In genomic region chr11:101328941-101329635, GRCm38 (mm10) we compare ENCODE assay signal across 12 mouse cellular contexts. TPM values are rescaled to one million over a fixed set of nuclear protein-coding genes. Genes with fewer than 3 reads are reported as not detected.
DNase-seq lines count a peak whose midpoint lies in the region; ATAC-seq and TF ChIP-seq lines count a peak whose summit lies in the region.
"Had no signal": no experiment of that assay in that cellular context is flagged by ENCODE, and none has a peak within 500 bp of the region (broad histone marks: within the 10 kb centered on the region; RNA-seq: fewer than 3 reads in every experiment).

No protein-coding gene starts in this region.

- no peak for ATAC-seq in hindbrain, postnatal 0 days
- ATAC-seq in hindbrain, embryonic 16.5 days = no peak
- no peak for ATAC-seq in erythroblast, adult 5-6 weeks (replicated peaks; ENCODE audit: low FRiP score, poor library complexity, severe bottlenecking)

- no peaks in the 10 kb centered on the region for H3K27me3 ChIP-seq in hindbrain, postnatal 0 days (ENCODE audit: insufficient read depth, low read length)
- H3K27me3 ChIP-seq in hindbrain, embryonic 16.5 days (replicated peaks; ENCODE audit: control insufficient read depth, insufficient read depth, low read length) = no peaks in the 10 kb centered on the region
- H3K27me3 ChIP-seq: heart, embryonic 13.5 days had no signal

- no peaks in the 10 kb centered on the region for H3K4me1 ChIP-seq in hindbrain, postnatal 0 days (ENCODE audit: insufficient read depth, low read length)
- H3K4me1 ChIP-seq in hindbrain, embryonic 16.5 days (ENCODE audit: control insufficient read depth, insufficient read depth, low read depth, low read length) = no peaks in the 10 kb centered on the region
- no peaks in the 10 kb centered on the region; the same call in 1 of the 2 replicates for H3K4me1 ChIP-seq in embryonic fibroblast, embryonic 13.5 days (ENCODE audit: control insufficient read depth, insufficient read depth, low read length)

- H3K36me3 ChIP-seq in hindbrain, postnatal 0 days (ENCODE audit: insufficient read depth, low read length) = peaks cover 14% of the 10 kb centered on the region; the same call in 1 of the 2 replicates
- peaks cover 6% of the 10 kb centered on the region; the same call in 1 of the 2 replicates for H3K36me3 ChIP-seq in hindbrain, embryonic 16.5 days (ENCODE audit: control insufficient read depth, insufficient read depth, low read length)

- WGBS in hindbrain, postnatal 0 days = 63% methylated on average over 6 of the region's 6 CpGs
- 72% methylated on average over 6 of the region's 6 CpGs for WGBS in hindbrain, embryonic 16.5 days

- no peaks in the 10 kb centered on the region for H3K9me3 ChIP-seq in hindbrain, postnatal 0 days (ENCODE audit: low read length)
- H3K9me3 ChIP-seq in hindbrain, embryonic 16.5 days (ENCODE audit: control insufficient read depth, low read length) = no peaks in the 10 kb centered on the region
- H3K9me3 ChIP-seq: heart, embryonic 13.5 days had no signal

- no peak for TF ChIP-seq POLR2A in embryonic fibroblast, embryonic 13.5 days (IDR thresholded peaks at IDR 0.05; ENCODE audit: low read depth, low read length)

- no peak for TF ChIP-seq CTCF in hindbrain, postnatal 0 days (IDR thresholded peaks at IDR 0.05; ENCODE audit: low read depth)
- no peak for TF ChIP-seq CTCF in embryonic fibroblast, embryonic 13.5 days (IDR thresholded peaks at IDR 0.05; ENCODE audit: borderline replicate concordance, insufficient read depth, low read length)
- no peak for TF ChIP-seq CTCF in layer of hippocampus, adult 2 months (conservative IDR thresholded peaks at IDR 0.05)

- no peak overlapping the region for H3K27ac ChIP-seq in hindbrain, postnatal 0 days
- no peak overlapping the region for H3K27ac ChIP-seq in hindbrain, embryonic 16.5 days (ENCODE audit: low read depth, low read length)
- peak overlapping the region; percentile 0; the same call in 1 of the 2 replicates for H3K27ac ChIP-seq in embryonic fibroblast, embryonic 13.5 days (ENCODE audit: insufficient read depth, low read length)
- peak overlapping the region; percentile 72; the same call in 1 of the 2 replicates for H3K27ac ChIP-seq in layer of hippocampus, adult 2 months
- H3K27ac ChIP-seq: heart, embryonic 13.5 days had no signal

- no peak overlapping the region for H3K9ac ChIP-seq in hindbrain, postnatal 0 days (replicated peaks; ENCODE audit: low read length)
- H3K9ac ChIP-seq in hindbrain, embryonic 16.5 days (ENCODE audit: low read depth, low read length) = no peak overlapping the region
- H3K9ac ChIP-seq: heart, embryonic 13.5 days had no signal

- peak; percentile 17 for DNase-seq in hindbrain, postnatal 0 days (ENCODE audit: low spot score)
- peak; percentile 16 for DNase-seq in MN1 (ENCODE audit: low spot score)
- peak; percentile 39 to 43 for DNase-seq in layer of hippocampus, adult 2 months (ENCODE audit: low spot score in 2 of 2)
- no peak for DNase-seq in yolk sac, embryonic 10.5 days (ENCODE audit: low spot score)
- no peak for DNase-seq in urinary bladder, adult 2 months (ENCODE audit: low spot score)

- no peak overlapping the region for H3K4me3 ChIP-seq in hindbrain, postnatal 0 days (ENCODE audit: low read length)
- H3K4me3 ChIP-seq in hindbrain, embryonic 16.5 days (ENCODE audit: low read length) = no peak overlapping the region
- H3K4me3 ChIP-seq in embryonic fibroblast, embryonic 13.5 days (ENCODE audit: insufficient read depth, low read length) = no peak overlapping the region
- H3K4me3 ChIP-seq in layer of hippocampus, adult 2 months = no peak overlapping the region
- H3K4me3 ChIP-seq: heart, embryonic 13.5 days had no signal

- no peak overlapping the region for H3K4me2 ChIP-seq in hindbrain, postnatal 0 days (ENCODE audit: low read depth, low read length)
- H3K4me2 ChIP-seq in hindbrain, embryonic 16.5 days (ENCODE audit: low read length) = no peak overlapping the region
- H3K4me2 ChIP-seq: heart, embryonic 13.5 days had no signal

RNA-seq across cellular contexts. Expression of gene Aoc3, which starts 1.3 kb away (rescaled TPM):
- total RNA-seq in hindbrain, postnatal 0 days (2014; rRNA removed) = 0.36 and 0.47 TPM in 2 replicates
- 0.10 and 0.16 TPM in 2 replicates for polyA plus RNA-seq in hindbrain, postnatal 0 days (2015; fragmentation: Nextera tagmentation; extraction: Ambion mirVana)
- 0.15 and 0.29 TPM in 2 replicates for polyA plus RNA-seq in hindbrain, embryonic 16.5 days (2015; fragmentation: Nextera tagmentation; extraction: Ambion mirVana)
- polyA plus RNA-seq in embryonic fibroblast, embryonic 13.5 days (2011; ENCODE audit: insufficient read length, low read depth, missing spikeins) = 2.7 and 4.2 TPM in 2 replicates
- total RNA-seq in layer of hippocampus, adult 2 months (2021) = under 1 TPM; 0.64 to 0.74 TPM
- 59.2 and 75.5 TPM in 2 replicates for polyA plus RNA-seq in urinary bladder, adult 2 months (2012; rRNA removed)
- total RNA-seq in erythroblast, adult 5-6 weeks (2015; ENCODE audit: low replicate concordance) = 4.0 and 6.9 TPM in 2 replicates
- total RNA-seq in erythroblast, adult 5-6 weeks (2017; ENCODE audit: low replicate concordance) = 2.9 and 6.6 TPM in 2 replicates
- total RNA-seq: megakaryocyte-erythroid progenitor cell, adult 5-6 weeks had no signal

RNA-seq across cellular contexts. Expression of gene Aoc2, which starts 4.2 kb away (rescaled TPM):
- total RNA-seq in hindbrain, postnatal 0 days (2014; rRNA removed) = 3.8 and 4.1 TPM in 2 replicates
- 0.59 and 0.63 TPM in 2 replicates for polyA plus RNA-seq in hindbrain, postnatal 0 days (2015; fragmentation: Nextera tagmentation; extraction: Ambion mirVana)
- 0.93 and 2.1 TPM in 2 replicates for polyA plus RNA-seq in hindbrain, embryonic 16.5 days (2015; fragmentation: Nextera tagmentation; extraction: Ambion mirVana)
- 1.3 and 1.7 TPM in 2 replicates for polyA plus RNA-seq in embryonic fibroblast, embryonic 13.5 days (2011; ENCODE audit: insufficient read length, low read depth, missing spikeins)
- total RNA-seq in layer of hippocampus, adult 2 months (2021) = 1 to 10 TPM; 6.8 to 7.5 TPM
- polyA plus RNA-seq in urinary bladder, adult 2 months (2012; rRNA removed) = 3.8 and 4.8 TPM in 2 replicates
- 47.1 and 65.0 TPM in 2 replicates for total RNA-seq in erythroblast, adult 5-6 weeks (2015; ENCODE audit: low replicate concordance)
- 44.1 and 45.0 TPM in 2 replicates for total RNA-seq in erythroblast, adult 5-6 weeks (2017; ENCODE audit: low replicate concordance)

RNA-seq across cellular contexts. Expression of gene Psme3, which starts 13.1 kb away (rescaled TPM):
- 68.3 and 71.1 TPM in 2 replicates for total RNA-seq in hindbrain, postnatal 0 days (2014; rRNA removed)
- polyA plus RNA-seq in hindbrain, postnatal 0 days (2015; fragmentation: Nextera tagmentation; extraction: Ambion mirVana) = 78.2 and 83.9 TPM in 2 replicates
- 106 and 117 TPM in 2 replicates for polyA plus RNA-seq in hindbrain, embryonic 16.5 days (2015; fragmentation: Nextera tagmentation; extraction: Ambion mirVana)
- polyA plus RNA-seq in embryonic fibroblast, embryonic 13.5 days (2011; ENCODE audit: insufficient read length, low read depth, missing spikeins) = 127 and 143 TPM in 2 replicates
- 100 to 1,000 TPM; 121 TPM for total RNA-seq in layer of hippocampus, adult 2 months (2021)
- 60.6 and 68.7 TPM in 2 replicates for polyA plus RNA-seq in urinary bladder, adult 2 months (2012; rRNA removed)
- total RNA-seq in erythroblast, adult 5-6 weeks (2015; ENCODE audit: low replicate concordance) = 797 and 835 TPM in 2 replicates
- total RNA-seq in erythroblast, adult 5-6 weeks (2017; ENCODE audit: low replicate concordance) = 707 and 918 TPM in 2 replicates

RNA-seq across cellular contexts. Expression of gene Becn1, which starts 27.0 kb away (rescaled TPM):
- total RNA-seq in hindbrain, postnatal 0 days (2014; rRNA removed) = 71.1 and 95.3 TPM in 2 replicates
- polyA plus RNA-seq in hindbrain, postnatal 0 days (2015; fragmentation: Nextera tagmentation; extraction: Ambion mirVana) = 140 and 145 TPM in 2 replicates
- 175 and 182 TPM in 2 replicates for polyA plus RNA-seq in hindbrain, embryonic 16.5 days (2015; fragmentation: Nextera tagmentation; extraction: Ambion mirVana)
- polyA plus RNA-seq in embryonic fibroblast, embryonic 13.5 days (2011; ENCODE audit: insufficient read length, low read depth, missing spikeins) = 77.3 and 86.3 TPM in 2 replicates
- 100 to 1,000 TPM; 219 to 223 TPM for total RNA-seq in layer of hippocampus, adult 2 months (2021)
- 147 and 154 TPM in 2 replicates for polyA plus RNA-seq in urinary bladder, adult 2 months (2012; rRNA removed)
- 98.0 and 105 TPM in 2 replicates for total RNA-seq in erythroblast, adult 5-6 weeks (2015; ENCODE audit: low replicate concordance)
- 362 and 618 TPM in 2 replicates for total RNA-seq in erythroblast, adult 5-6 weeks (2017; ENCODE audit: low replicate concordance)

RNA-seq across cellular contexts. Expression of gene G6pc, which starts 38.3 kb away (rescaled TPM):
- total RNA-seq in hindbrain, postnatal 0 days (2014; rRNA removed) = 0.26 TPM in 1 of 2 replicates, not detected in the other
- polyA plus RNA-seq in hindbrain, postnatal 0 days (2015; fragmentation: Nextera tagmentation; extraction: Ambion mirVana) = not detected in 2 replicates
- polyA plus RNA-seq in hindbrain, embryonic 16.5 days (2015; fragmentation: Nextera tagmentation; extraction: Ambion mirVana) = not detected in 2 replicates
- not detected in 2 replicates for polyA plus RNA-seq in embryonic fibroblast, embryonic 13.5 days (2011; ENCODE audit: insufficient read length, low read depth, missing spikeins)
- total RNA-seq in layer of hippocampus, adult 2 months (2021) = not detected
- not detected in 2 replicates for polyA plus RNA-seq in urinary bladder, adult 2 months (2012; rRNA removed)
- not detected in 2 replicates for total RNA-seq in erythroblast, adult 5-6 weeks (2015; ENCODE audit: low replicate concordance)
- total RNA-seq in erythroblast, adult 5-6 weeks (2017; ENCODE audit: low replicate concordance) = 0.70 TPM in 1 of 2 replicates, not detected in the other
- total RNA-seq: ES-E14; left cerebral cortex, adult 8-10 months; megakaryocyte-erythroid progenitor cell, adult 5-6 weeks had no signal
- polyA plus RNA-seq: heart, embryonic 13.5 days had no signal

Comparison
In these comparisons a context has a peak if more than half of its experiments do, and no peak if none do; other contexts are left out.
1. DNase-seq: peak in hindbrain, postnatal 0 days (single experiment), MN1 (single experiment) and layer of hippocampus, adult 2 months (2 of 2); none in yolk sac, embryonic 10.5 days (single experiment) and urinary bladder, adult 2 months (single experiment).
2. H3K27ac ChIP-seq: peak in embryonic fibroblast, embryonic 13.5 days (single experiment) and layer of hippocampus, adult 2 months (single experiment); none in hindbrain, postnatal 0 days (single experiment) and hindbrain, embryonic 16.5 days (single experiment).
3. RNA of gene Aoc3, which starts 1.3 kb away (polyA plus RNA-seq): 59.2 to 75.5 TPM in urinary bladder, adult 2 months; 2.7 to 4.2 TPM in embryonic fibroblast, embryonic 13.5 days, 0.10 to 0.16 TPM in hindbrain, postnatal 0 days and 0.15 to 0.29 TPM in hindbrain, embryonic 16.5 days; every median in the first group is over 10 times any median in the second.